Mouse (Mus musculus): Measurements from ENCODE around the gene Tax1bp3.

Gene Tax1bp3

GRCm38 (mm10) chr11:73176186-73176585 is 697 bp upstream of the Tax1bp3 start:
- no peak for DNase-seq (ENCODE audit: low spot score)

GRCm38 (mm10) chr11:73177509-73177875 is 609 bp downstream of the Tax1bp3 start:
- DNase-seq (ENCODE audit: low spot score) = peak; percentile 79

- DNase-seq (ENCODE audit: low spot score) = peak; percentile 23
These were observed 1.0 kb downstream of the Tax1bp3 start for GRCm38 (mm10) chr11:73177895-73178294.

- no peak for DNase-seq (ENCODE audit: low spot score)
These were observed 9.2 kb downstream of the Tax1bp3 start for GRCm38 (mm10) chr11:73185872-73186615.

- no peak for DNase-seq (ENCODE audit: low spot score)
These were observed 10.3 kb downstream of the Tax1bp3 start for GRCm38 (mm10) chr11:73187231-73187630.

- no peak for DNase-seq (ENCODE audit: low spot score)
These were observed 16.2 kb downstream of the Tax1bp3 start for GRCm38 (mm10) chr11:73193047-73193446.

GRCm38 (mm10) chr11:73194444-73194843 is 17.6 kb downstream of the Tax1bp3 start:
- DNase-seq (ENCODE audit: low spot score) = no peak

- DNase-seq (ENCODE audit: low spot score) = no peak
These were observed 21.3 kb downstream of the Tax1bp3 start for GRCm38 (mm10) chr11:73198190-73198589.

- DNase-seq (ENCODE audit: low spot score) = no peak
These were observed 21.8 kb downstream of the Tax1bp3 start, which contains the start of gene Ctns for GRCm38 (mm10) chr11:73198603-73199229. TSS of gene Ctns (minus strand) at chr11:73199042.

- peak; percentile 83 for DNase-seq (ENCODE audit: low spot score)
These were observed 22.4 kb downstream of the Tax1bp3 start, which contains the start of gene Shpk for GRCm38 (mm10) chr11:73199230-73199712. TSS of gene Shpk (plus strand) at chr11:73199460.

GRCm38 (mm10) chr11:73199879-73200278 is 23.0 kb downstream of the Tax1bp3 start:
- DNase-seq (ENCODE audit: low spot score) = no peak

- DNase-seq (ENCODE audit: low spot score) = no peak
These were observed 24.1 kb downstream of the Tax1bp3 start for GRCm38 (mm10) chr11:73201021-73201420.

- no peak for DNase-seq (ENCODE audit: low spot score)
These were observed 24.7 kb downstream of the Tax1bp3 start for GRCm38 (mm10) chr11:73201597-73201996.

GRCm38 (mm10) chr11:73203895-73204294 is 27.0 kb downstream of the Tax1bp3 start:
- DNase-seq (ENCODE audit: low spot score) = no peak

- no peak for DNase-seq (ENCODE audit: low spot score)
These were observed 28.3 kb downstream of the Tax1bp3 start for GRCm38 (mm10) chr11:73205194-73205593.

GRCm38 (mm10) chr11:73207621-73208020 is 30.7 kb downstream of the Tax1bp3 start:
- DNase-seq (ENCODE audit: low spot score) = no peak

GRCm38 (mm10) chr11:73213956-73214355 is 37.1 kb downstream of the Tax1bp3 start:
- DNase-seq (ENCODE audit: low spot score) = no peak

GRCm38 (mm10) chr11:73219671-73220070 is 42.8 kb downstream of the Tax1bp3 start:
- no peak for DNase-seq (ENCODE audit: low spot score)

- DNase-seq (ENCODE audit: low spot score) = no peak
These were observed 43.8 kb downstream of the Tax1bp3 start for GRCm38 (mm10) chr11:73220651-73221050.

GRCm38 (mm10) chr11:73222846-73223245 is 46.0 kb downstream of the Tax1bp3 start:
- DNase-seq (ENCODE audit: low spot score) = no peak

- DNase-seq (ENCODE audit: low spot score) = no peak
These were observed 47.1 kb downstream of the Tax1bp3 start for GRCm38 (mm10) chr11:73223966-73224365.

- DNase-seq (ENCODE audit: low spot score) = no peak
These were observed 49.0 kb downstream of the Tax1bp3 start for GRCm38 (mm10) chr11:73225856-73226255.

- no peak for DNase-seq (ENCODE audit: low spot score)
These were observed 52.0 kb downstream of the Tax1bp3 start for GRCm38 (mm10) chr11:73228881-73229280.

Data from urinary bladder, postnatal 25 days (tissue).